Mouse (Mus musculus) liver, embryonic 14.5 days (tissue): ENCODE data around the gene Rapgef1. TPM values are rescaled to one million over a fixed set of nuclear protein-coding genes. Genes with fewer than 3 reads are reported as not detected.
"Not testable (repeated sequence)": the region's sequence is repeated elsewhere in the genome, so short reads cannot be mapped to it uniquely, and the experiment has no call there.

ENCODE experiments used
- ATAC-seq: fragments of 200-750 bp; cut with Nextera tagmentation; 2 replicates; pipeline ENCODE4 v1.8.0; 2017; ENCODE audit warnings: moderate number of reproducible peaks, mild to moderate bottlenecking, moderate library complexity; ENCODE audit not compliant: insufficient read depth
- DNase-seq, 3 experiments: peaks; one replicate each; pipeline ENCODE4 v3.0.0-alpha.2; 2012 to 2013; ENCODE audit warnings: low read depth in 3 of 3, low spot score in 3 of 3
- H3K27ac ChIP-seq: fragments of 300-500 bp; sonication (generic); 2 replicates; pipeline ENCODE4 v1.5.1; 2014; ENCODE audit warnings: moderate library complexity, mild to moderate bottlenecking, control low read depth, inconsistent platforms
- H3K27me3 ChIP-seq: fragments of 300-500 bp; sonication (generic); 2 replicates; pipeline ENCODE4 v1.6.1; 2014; ENCODE audit warnings: mild to moderate bottlenecking, low read length, moderate library complexity; ENCODE audit not compliant: control insufficient read depth, insufficient read depth
- H3K36me3 ChIP-seq: fragments of 300-500 bp; sonication (generic); replicated peaks from 2 replicates; pipeline ENCODE4 v1.6.1; 2014; ENCODE audit warnings: low read depth; ENCODE audit not compliant: control insufficient read depth, insufficient read depth
- H3K4me1 ChIP-seq, 2 experiments: fragments of 200-500 bp in 1 of 2; fragments of 300-500 bp in 1 of 2; sonication (generic) in 1 of 2; replicated peaks; 2 replicates each; pipeline ENCODE4 v1.6.1; 2012 to 2014; ENCODE audit warnings: antibody characterized with exemption in 1 of 2, inconsistent platforms in 1 of 2, low read length in 1 of 2; ENCODE audit not compliant: control insufficient read depth in 2 of 2, insufficient read depth in 2 of 2
- H3K4me2 ChIP-seq: fragments of 300-500 bp; sonication (generic); 2 replicates; pipeline ENCODE4 v1.6.1; 2014; ENCODE audit warnings: low read depth, mild to moderate bottlenecking, control low read depth, moderate library complexity
- H3K4me3 ChIP-seq, 2 experiments: fragments of 200-500 bp in 1 of 2; fragments of 300-500 bp in 1 of 2; sonication (generic) in 1 of 2; 2 replicates each; pipeline ENCODE4 v1.5.1; 2012 to 2014; ENCODE audit warnings: low read depth in 2 of 2, low read length in 2 of 2, mild to moderate bottlenecking in 2 of 2, control low read depth in 1 of 2, inconsistent platforms in 1 of 2, moderate library complexity in 1 of 2; ENCODE audit not compliant: insufficient read depth in 1 of 2
- H3K9ac ChIP-seq: fragments of 300-500 bp; sonication (generic); replicated peaks from 2 replicates; pipeline ENCODE4 v1.6.1; 2014; ENCODE audit warnings: mild to moderate bottlenecking, control low read depth, moderate library complexity
- H3K9me3 ChIP-seq: fragments of 300-500 bp; sonication (generic); 2 replicates; pipeline ENCODE4 v1.6.1; 2016; ENCODE audit warnings: low read length, mixed read lengths; ENCODE audit not compliant: control insufficient read depth
- CTCF ChIP-seq: IDR thresholded peaks from 2 replicates; pipeline ENCODE4 v1.5.1; 2016; ENCODE audit warnings: antibody characterized with exemption, low read depth, control low read depth
- EP300 ChIP-seq: IDR thresholded peaks from 2 replicates; pipeline ENCODE4 v1.6.1; 2016; ENCODE audit warnings: antibody characterized with exemption, low read depth
- WGBS: fragments of 180-500 bp; shearing (Covaris S2); extraction: QIAGEN DNeasy Blood & Tissue Kit; methylation state at CpG from one replicate; pipeline ENCODE4 v1.1.7; 2014; ENCODE audit not compliant: insufficient replicate concordance; 5-methylcytosine and 5-hydroxymethylcytosine counted together
- polyA plus RNA-seq, 2 experiments: library from polyadenylated mRNA; depleted of rRNA in 1 of 2; stranded (reverse) in 1 of 2; unstranded in 1 of 2; fragments of >200 nt; fragmentation: Nextera tagmentation in 1 of 2; extraction: Ambion mirVana in 1 of 2; gene quantifications; 2 replicates each; pipeline versions ENCODE4 v1.2.1 to v1.2.3; 2012 to 2014

Rapgef1 gene
- polyA plus RNA-seq, 2 experiments, result 3.9 to 11.1 TPM

- WGBS, result 74% methylated on average over 3 of the region's 3 CpGs
- Histone ChIP-seq H3K9ac (no peak overlapping the region), H3K36me3 (peaks cover 17% of the 10 kb centered on the region), H3K4me2 (no peak overlapping the region), H3K27me3 (no peaks in the 10 kb centered on the region), H3K4me1 (peaks cover 0 to 8% of the 10 kb centered on the region in 2 experiments; a peak in 1 of 4 replicates), H3K9me3 (no peaks in the 10 kb centered on the region), H3K27ac (no peak overlapping the region), H3K4me3 (no peak overlapping the region)
- ATAC-seq (no peak), DNase-seq (no peak)
- TF ChIP-seq CTCF (no peak), EP300 (no peak)
Measured at GRCm38 (mm10) chr2:29705493-29705892, 86.0 kb downstream of the Rapgef1 start.

- H3K27ac ChIP-seq, result no peak overlapping the region
- 86% methylated on average over 18 of the region's 18 CpGs for WGBS
- H3K9ac ChIP-seq, result no peak overlapping the region
- H3K4me2 ChIP-seq, result no peak overlapping the region
- H3K27me3 ChIP-seq, result no peaks in the 10 kb centered on the region
- peaks cover 0 to 8% of the 10 kb centered on the region in 2 experiments; a peak in 1 of 4 replicates for H3K4me1 ChIP-seq
- no peaks in the 10 kb centered on the region for H3K9me3 ChIP-seq
- DNase-seq, result no peak
- TF ChIP-seq CTCF (no peak), EP300 (no peak)
- no peak for ATAC-seq
- H3K36me3 ChIP-seq, result peaks cover 14% of the 10 kb centered on the region
- H3K4me3 ChIP-seq, result no peak overlapping the region
Measured at GRCm38 (mm10) chr2:29706726-29707620, 87.5 kb downstream of the Rapgef1 start.

GRCm38 (mm10) chr2:29707731-29708130 is 88.2 kb downstream of the Rapgef1 start:
- H3K4me2 ChIP-seq, result no peak overlapping the region
- H3K27ac ChIP-seq, result no peak overlapping the region
- DNase-seq (no peak), ATAC-seq (no peak)
- no peaks in the 10 kb centered on the region for H3K27me3 ChIP-seq
- no peak overlapping the region for H3K9ac ChIP-seq
- H3K4me3 ChIP-seq, result no peak overlapping the region
- TF ChIP-seq EP300 (no peak), CTCF (peak; percentile 77)
- 78% methylated on average over 4 of the region's 4 CpGs for WGBS
- H3K9me3 ChIP-seq, result no peaks in the 10 kb centered on the region
- H3K36me3 ChIP-seq, result peaks cover 13% of the 10 kb centered on the region
- peaks cover 0 to 8% of the 10 kb centered on the region in 2 experiments; a peak in 1 of 4 replicates for H3K4me1 ChIP-seq

GRCm38 (mm10) chr2:29708209-29708608 is 88.7 kb downstream of the Rapgef1 start:
- WGBS, result 71% methylated on average over 4 of the region's 4 CpGs
- H3K9me3 ChIP-seq, ATAC-seq, H3K9ac ChIP-seq, H3K27me3 ChIP-seq, H3K4me2 ChIP-seq, H3K4me1 ChIP-seq, DNase-seq, H3K36me3 ChIP-seq, H3K27ac ChIP-seq, H3K4me3 ChIP-seq: not testable (repeated sequence)

- Histone ChIP-seq H3K27ac (no peak overlapping the region), H3K4me2 (no peak overlapping the region), H3K9ac (no peak overlapping the region), H3K36me3 (peaks cover 5% of the 10 kb centered on the region), H3K27me3 (no peaks in the 10 kb centered on the region), H3K4me3 (no peak overlapping the region), H3K9me3 (no peaks in the 10 kb centered on the region), H3K4me1 (no peaks in the 10 kb centered on the region)
- no peak for DNase-seq
- no peak for TF ChIP-seq CTCF
- WGBS, result 55% methylated on average over 3 of the region's 3 CpGs
- no peak for ATAC-seq
Measured at GRCm38 (mm10) chr2:29711038-29711437, 91.5 kb downstream of the Rapgef1 start.
